Mouse (Mus musculus) stomach, postnatal 0 days (tissue): ENCODE measurements around the gene Ccdc42. TPM values are rescaled to one million over a fixed set of nuclear protein-coding genes. Genes with fewer than 3 reads are reported as not detected.

Experiments used
- ATAC-seq: fragments of 200-750 bp; cut with Nextera tagmentation; 2 replicates; pipeline ENCODE4 v1.8.0; 2017; ENCODE audit not compliant: low FRiP score, low TSS enrichment
- DNase-seq: peaks from one replicate; pipeline ENCODE4 v3.0.0-alpha.2; 2016; ENCODE audit warnings: low spot score
- H3K27ac ChIP-seq: fragments of 300-500 bp; sonication (generic); replicated peaks from 2 replicates; pipeline ENCODE4 v1.5.1; 2014; ENCODE audit warnings: mild to moderate bottlenecking, control low read depth
- H3K27me3 ChIP-seq: fragments of 300-500 bp; sonication (generic); 2 replicates; pipeline ENCODE4 v1.6.1; 2014; ENCODE audit warnings: low read length; ENCODE audit not compliant: control insufficient read depth, insufficient read depth
- H3K36me3 ChIP-seq: fragments of 300-500 bp; sonication (generic); 2 replicates; pipeline ENCODE4 v1.6.1; 2014; ENCODE audit warnings: low read length, mixed read lengths; ENCODE audit not compliant: control insufficient read depth, insufficient read depth
- H3K4me1 ChIP-seq: fragments of 300-500 bp; sonication (generic); replicated peaks from 2 replicates; pipeline ENCODE4 v1.6.1; 2014; ENCODE audit warnings: antibody characterized with exemption; ENCODE audit not compliant: control insufficient read depth, insufficient read depth
- H3K4me2 ChIP-seq: fragments of 300-500 bp; sonication (generic); replicated peaks from 2 replicates; pipeline ENCODE4 v1.6.1; 2014; ENCODE audit warnings: low read depth, mild to moderate bottlenecking, control low read depth, moderate library complexity
- H3K4me3 ChIP-seq: fragments of 300-500 bp; sonication (generic); 2 replicates; pipeline ENCODE4 v1.5.1; 2014; ENCODE audit warnings: low read depth, low read length, control low read depth
- H3K9ac ChIP-seq: fragments of 300-500 bp; sonication (generic); 2 replicates; pipeline ENCODE4 v1.6.1; 2014; ENCODE audit warnings: mild to moderate bottlenecking, low read length, control low read depth, mixed read lengths
- H3K9me3 ChIP-seq: fragments of 300-500 bp; sonication (generic); 2 replicates; pipeline ENCODE4 v1.6.1; 2016; ENCODE audit warnings: low read length; ENCODE audit not compliant: control insufficient read depth
- CTCF ChIP-seq: IDR thresholded peaks from 2 replicates; pipeline ENCODE4 v1.5.1; 2016; ENCODE audit warnings: antibody characterized with exemption, low read depth, mild to moderate bottlenecking, moderate library complexity
- EP300 ChIP-seq: optimal IDR thresholded peaks from 2 replicates; pipeline ENCODE3; 2016; ENCODE audit warnings: antibody characterized with exemption
- WGBS: fragments of 180-500 bp; shearing (Covaris S2); extraction: QIAGEN DNeasy Blood & Tissue Kit; methylation state at CpG from one replicate; pipeline ENCODE4 v1.1.7; 2014; 5-methylcytosine and 5-hydroxymethylcytosine counted together
- polyA plus RNA-seq: library from polyadenylated mRNA; unstranded; fragments of >200 nt; fragmentation: Nextera tagmentation; extraction: Ambion mirVana; gene quantifications from 2 replicates; pipeline ENCODE4 v1.2.1, GENCODE M21; 2015

The Ccdc42 gene
- polyA plus RNA-seq, 1 experiment from 2014 or later, result not detected

- DNase-seq (peak; percentile 24), ATAC-seq (no peak; the same call in 1 of the 2 replicates)
- Histone ChIP-seq H3K4me1 (no peaks in the 10 kb centered on the region), H3K4me3 (no peak overlapping the region), H3K9me3 (no peaks in the 10 kb centered on the region), H3K27me3 (no peaks in the 10 kb centered on the region), H3K27ac (peak overlapping the region; percentile 84), H3K9ac (no peak overlapping the region), H3K36me3 (no peaks in the 10 kb centered on the region; the same call in 1 of the 2 replicates), H3K4me2 (peak overlapping the region; percentile 44; the same call in 1 of the 2 replicates)
- TF ChIP-seq EP300, result no peak
- TF ChIP-seq CTCF, result no peak
- 22% methylated on average over 9 of the region's 9 CpGs for WGBS
These were observed 35.9 kb downstream of the Ccdc42 start for GRCm38 (mm10) chr11:68622751-68623150.

GRCm38 (mm10) chr11:68623225-68623870 lies 36.5 kb downstream of the Ccdc42 start:
- Histone ChIP-seq H3K27ac (peak overlapping the region; percentile 84), H3K36me3 (no peaks in the 10 kb centered on the region; the same call in 1 of the 2 replicates), H3K4me1 (no peaks in the 10 kb centered on the region), H3K27me3 (no peaks in the 10 kb centered on the region), H3K9ac (no peak overlapping the region), H3K9me3 (no peaks in the 10 kb centered on the region), H3K4me3 (peak overlapping the region; percentile 13; the same call in 1 of the 2 replicates), H3K4me2 (peak overlapping the region; percentile 44)
- DNase-seq (peak; percentile 64), ATAC-seq (peak; percentile 96)
- 2% methylated on average over 14 of the region's 14 CpGs for WGBS
- TF ChIP-seq CTCF, result peak; percentile 28
- TF ChIP-seq EP300, result no peak

GRCm38 (mm10) chr11:68623871-68624258 lies 37.0 kb downstream of the Ccdc42 start:
- peak overlapping the region; percentile 44 for H3K4me2 ChIP-seq
- no peaks in the 10 kb centered on the region for H3K4me1 ChIP-seq
- no peaks in the 10 kb centered on the region for H3K9me3 ChIP-seq
- H3K27ac ChIP-seq, result peak overlapping the region; percentile 79
- no peak for DNase-seq
- no peak for TF ChIP-seq EP300
- no peak for TF ChIP-seq CTCF
- no peaks in the 10 kb centered on the region; the same call in 1 of the 2 replicates for H3K36me3 ChIP-seq
- ATAC-seq, result no peak
- peak overlapping the region; percentile 18; the same call in 1 of the 2 replicates for H3K9ac ChIP-seq
- WGBS, result 11% methylated on average over 5 of the region's 5 CpGs
- H3K4me3 ChIP-seq, result no peak overlapping the region
- no peaks in the 10 kb centered on the region for H3K27me3 ChIP-seq

- Histone ChIP-seq H3K27ac (no peak overlapping the region), H3K36me3 (no peaks in the 10 kb centered on the region), H3K27me3 (no peaks in the 10 kb centered on the region), H3K4me3 (no peak overlapping the region), H3K9ac (no peak overlapping the region), H3K9me3 (no peaks in the 10 kb centered on the region), H3K4me1 (no peaks in the 10 kb centered on the region), H3K4me2 (no peak overlapping the region)
- TF ChIP-seq EP300 (no peak), CTCF (no peak)
- no peak for DNase-seq
- ATAC-seq, result no peak
- 58% methylated on average over 17 of the region's 17 CpGs for WGBS
These were observed 44.9 kb downstream of the Ccdc42 start for GRCm38 (mm10) chr11:68631611-68632316.

- DNase-seq (peak; percentile 52), ATAC-seq (0 out of 2 replicates have a peak, but pooled peaks have one; percentile 42)
- Histone ChIP-seq H3K4me3 (no peak overlapping the region), H3K27me3 (no peaks in the 10 kb centered on the region), H3K4me2 (peak overlapping the region; percentile 20; the same call in 1 of the 2 replicates), H3K27ac (peak overlapping the region; percentile 61; the same call in 1 of the 2 replicates), H3K36me3 (no peaks in the 10 kb centered on the region), H3K9me3 (no peaks in the 10 kb centered on the region), H3K9ac (no peak overlapping the region; the same call in 1 of the 2 replicates), H3K4me1 (no peaks in the 10 kb centered on the region)
- 24% methylated on average over 10 of the region's 10 CpGs for WGBS
- TF ChIP-seq CTCF, result no peak
- no peak for TF ChIP-seq EP300
These were observed 51.2 kb downstream of the Ccdc42 start for GRCm38 (mm10) chr11:68637861-68638615.
